Mouse (Mus musculus): Measurements from ENCODE around the gene Lypd6b. TPM values are rescaled to one million over a fixed set of nuclear protein-coding genes. Genes with fewer than 3 reads are reported as not detected.

Lypd6b gene
- polyA plus RNA-seq, 1 experiment from 2014 or later: 2.6 TPM

DNA sequence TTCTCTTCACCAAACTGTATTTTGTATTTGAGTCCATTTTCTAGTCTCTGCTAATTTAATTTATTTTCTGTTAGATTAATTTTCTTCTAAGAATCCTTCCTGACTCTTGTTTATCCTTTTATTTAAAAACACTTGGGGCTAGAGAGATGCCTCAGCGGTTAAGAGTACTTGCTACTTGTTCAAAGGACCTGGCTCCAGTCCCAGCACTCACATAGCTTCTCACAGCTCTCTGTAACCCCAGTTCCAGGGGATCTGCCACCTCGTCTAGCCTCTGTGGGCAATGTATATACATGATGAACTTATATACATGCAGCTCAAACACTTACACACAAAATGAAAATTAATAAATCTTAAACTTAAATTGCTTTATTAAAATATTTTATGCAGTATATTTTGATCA is 103.2 kb downstream of the Lypd6b start:
- H3K9ac ChIP-seq: no peak overlapping the region
- 61% methylated on average over 2 of the region's 2 CpGs for WGBS
- peaks cover 2% of the 10 kb centered on the region; the same call in 1 of the 2 replicates for H3K4me1 ChIP-seq
- H3K4me2 ChIP-seq (replicated peaks): no peak overlapping the region
- H3K36me3 ChIP-seq: no peaks in the 10 kb centered on the region
- no peak overlapping the region for H3K27ac ChIP-seq
- H3K4me3 ChIP-seq: no peak overlapping the region
- no peak for ATAC-seq (ENCODE audit: low FRiP score)
- no peaks in the 10 kb centered on the region for H3K27me3 ChIP-seq
- H3K9me3 ChIP-seq (replicated peaks): no peaks in the 10 kb centered on the region

GRCm38 (mm10) chr2:49909838-49910407 is 122.4 kb downstream of the Lypd6b start:
- Histone ChIP-seq H3K9me3 (replicated peaks) (no peaks in the 10 kb centered on the region), H3K36me3 (no peaks in the 10 kb centered on the region), H3K9ac (no peak overlapping the region), H3K4me2 (replicated peaks) (no peak overlapping the region), H3K27me3 (no peaks in the 10 kb centered on the region), H3K27ac (no peak overlapping the region), H3K4me3 (no peak overlapping the region), H3K4me1 (no peaks in the 10 kb centered on the region; the same call in 1 of the 2 replicates)
- ATAC-seq (ENCODE audit: low FRiP score): no peak
- WGBS: 72% methylated on average over 6 of the region's 6 CpGs

DNA sequence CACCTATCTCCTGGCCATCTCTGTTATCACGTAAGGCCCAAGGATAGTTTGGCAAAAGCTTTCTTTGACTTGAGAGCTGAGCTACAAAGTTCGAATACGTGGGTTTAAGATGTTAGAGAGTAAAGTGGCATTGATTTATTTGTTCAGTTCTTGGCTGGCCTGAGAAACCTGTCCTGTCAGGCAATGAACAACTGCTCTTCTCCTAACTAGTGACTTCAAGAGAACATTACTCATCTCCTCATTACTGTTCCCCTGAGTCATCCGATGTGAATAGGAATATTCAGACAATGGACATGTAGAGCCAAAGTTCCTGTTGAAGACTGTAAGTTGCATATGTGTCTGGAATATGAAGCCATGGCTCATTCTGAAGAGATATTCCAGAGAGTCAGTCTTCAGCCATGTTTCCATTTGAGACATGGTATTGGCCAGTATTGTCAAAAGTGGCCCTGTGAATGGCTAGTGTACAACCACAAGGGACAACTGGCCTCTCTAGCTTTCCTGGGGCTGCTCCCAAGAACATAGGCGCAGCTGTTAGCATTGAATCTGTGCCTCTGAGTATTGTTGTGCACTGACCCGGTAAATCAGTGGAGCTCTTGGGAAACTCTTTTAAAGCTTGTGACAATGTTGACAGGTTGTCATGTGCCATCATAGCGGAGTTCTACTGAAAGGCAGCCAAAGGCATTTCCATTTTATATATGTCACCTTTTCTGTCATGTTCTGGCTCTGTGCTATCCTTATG is 124.0 kb downstream of the Lypd6b start:
- Histone ChIP-seq H3K27me3 (no peaks in the 10 kb centered on the region), H3K36me3 (no peaks in the 10 kb centered on the region), H3K4me1 (no peaks in the 10 kb centered on the region; the same call in 1 of the 2 replicates), H3K27ac (no peak overlapping the region), H3K4me3 (no peak overlapping the region), H3K4me2 (replicated peaks) (no peak overlapping the region), H3K9me3 (replicated peaks) (no peaks in the 10 kb centered on the region), H3K9ac (no peak overlapping the region)
- no peak for ATAC-seq (ENCODE audit: low FRiP score)
- 69% methylated on average over 7 of the region's 7 CpGs for WGBS

- Histone ChIP-seq H3K4me2 (replicated peaks) (no peak overlapping the region), H3K4me1 (peaks cover 2% of the 10 kb centered on the region; the same call in 1 of the 2 replicates), H3K27ac (no peak overlapping the region), H3K36me3 (no peaks in the 10 kb centered on the region), H3K4me3 (no peak overlapping the region), H3K9ac (no peak overlapping the region), H3K9me3 (replicated peaks) (no peaks in the 10 kb centered on the region), H3K27me3 (no peaks in the 10 kb centered on the region)
- ATAC-seq (ENCODE audit: low FRiP score): no peak
- 76% methylated on average over 3 of the region's 3 CpGs for WGBS
Observed at GRCm38 (mm10) chr2:49912261-49912895, 124.9 kb downstream of the Lypd6b start.

DNA sequence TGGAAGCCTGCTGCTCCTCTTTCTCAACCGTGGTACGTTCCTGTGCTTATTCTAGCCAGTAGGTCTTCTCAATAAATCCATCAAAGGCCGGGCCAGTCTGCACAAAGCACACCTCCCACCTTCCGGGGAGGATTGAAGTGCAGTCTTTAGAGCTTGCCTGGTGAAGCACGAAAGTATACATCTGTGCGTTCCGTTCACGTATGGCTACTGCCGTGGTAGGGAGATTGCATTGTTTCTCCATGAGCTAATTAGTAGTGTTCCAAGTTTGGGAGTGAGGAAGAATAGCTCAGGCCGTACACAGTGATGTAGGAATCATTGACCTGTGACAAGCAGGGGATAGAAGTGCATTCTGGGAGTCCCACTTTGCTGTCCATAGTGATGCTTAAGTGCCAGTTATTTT is 130.0 kb downstream of the Lypd6b start:
- Histone ChIP-seq H3K4me3 (no peak overlapping the region), H3K36me3 (no peaks in the 10 kb centered on the region), H3K27me3 (no peaks in the 10 kb centered on the region), H3K9me3 (replicated peaks) (no peaks in the 10 kb centered on the region), H3K9ac (no peak overlapping the region), H3K4me1 (peaks cover 10% of the 10 kb centered on the region), H3K4me2 (replicated peaks) (no peak overlapping the region), H3K27ac (no peak overlapping the region)
- 45% methylated on average over 10 of the region's 10 CpGs for WGBS
- ATAC-seq (ENCODE audit: low FRiP score): peak; percentile 29; the same call in 1 of the 2 replicates

DNA sequence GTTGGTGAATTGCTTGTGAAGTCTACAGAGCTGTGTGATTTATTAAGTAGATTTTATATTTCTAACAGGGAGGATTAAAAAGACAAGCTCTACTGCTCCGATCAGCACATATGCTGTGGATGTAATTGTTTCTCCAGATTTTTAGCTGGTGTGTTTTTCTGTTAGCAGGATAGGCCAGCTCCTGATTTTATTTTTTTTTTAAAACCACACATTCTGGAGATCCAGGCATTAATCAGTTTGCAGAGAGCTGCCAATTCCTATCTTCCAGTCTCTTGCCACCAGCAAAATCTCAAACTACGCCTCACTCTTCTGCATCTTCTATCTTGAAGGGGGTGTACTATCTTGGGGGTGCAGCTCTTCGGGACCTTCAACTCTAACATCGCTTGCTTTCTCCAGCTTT is 130.6 kb downstream of the Lypd6b start:
- H3K4me2 ChIP-seq (replicated peaks): no peak overlapping the region
- no peak overlapping the region for H3K27ac ChIP-seq
- H3K4me3 ChIP-seq: no peak overlapping the region
- H3K9ac ChIP-seq: no peak overlapping the region
- no peaks in the 10 kb centered on the region for H3K9me3 ChIP-seq (replicated peaks)
- H3K4me1 ChIP-seq: peaks cover 13% of the 10 kb centered on the region
- no peaks in the 10 kb centered on the region for H3K36me3 ChIP-seq
- 74% methylated on average over 4 of the region's 4 CpGs for WGBS
- no peaks in the 10 kb centered on the region for H3K27me3 ChIP-seq
- no peak for ATAC-seq (ENCODE audit: low FRiP score)

DNA sequence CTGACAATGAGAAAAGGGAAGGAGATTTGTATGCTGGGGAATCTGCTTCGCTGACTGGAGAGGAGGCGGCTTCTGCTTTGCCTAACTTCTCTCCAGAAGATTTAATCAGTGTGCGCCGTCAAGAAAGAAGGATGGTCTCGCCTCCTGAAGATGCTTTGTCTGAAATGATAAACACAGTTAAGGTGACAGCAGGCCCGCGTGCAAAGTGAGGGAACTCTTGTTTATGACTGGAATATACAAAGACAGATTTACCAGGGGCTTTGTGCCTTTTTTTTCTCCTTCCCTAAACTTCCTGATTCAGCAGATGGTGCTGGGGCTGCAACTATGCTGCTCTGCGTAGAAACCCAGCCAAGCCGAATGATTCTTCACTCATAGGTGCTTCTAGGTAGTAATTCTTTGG is 131.2 kb downstream of the Lypd6b start:
- Histone ChIP-seq H3K36me3 (no peaks in the 10 kb centered on the region), H3K27me3 (no peaks in the 10 kb centered on the region), H3K9me3 (replicated peaks) (no peaks in the 10 kb centered on the region), H3K4me1 (peaks cover 13% of the 10 kb centered on the region), H3K27ac (no peak overlapping the region), H3K4me3 (no peak overlapping the region), H3K4me2 (replicated peaks) (no peak overlapping the region), H3K9ac (no peak overlapping the region)
- ATAC-seq (ENCODE audit: low FRiP score): no peak
- WGBS: 40% methylated on average over 9 of the region's 9 CpGs

GRCm38 (mm10) chr2:49921948-49922347 is 134.5 kb downstream of the Lypd6b start:
- Histone ChIP-seq H3K9ac (no peak overlapping the region), H3K27me3 (no peaks in the 10 kb centered on the region), H3K27ac (no peak overlapping the region), H3K36me3 (no peaks in the 10 kb centered on the region), H3K4me1 (peaks cover 13% of the 10 kb centered on the region), H3K4me2 (replicated peaks) (no peak overlapping the region), H3K4me3 (no peak overlapping the region), H3K9me3 (replicated peaks) (no peaks in the 10 kb centered on the region)
- WGBS: 58% methylated on average over 8 of the region's 8 CpGs
- 0 out of 2 replicates have a peak, but pooled peaks have one; percentile 31 for ATAC-seq (ENCODE audit: low FRiP score)

GRCm38 (mm10) chr2:49922810-49923209 is 135.3 kb downstream of the Lypd6b start:
- Histone ChIP-seq H3K4me1 (peaks cover 7% of the 10 kb centered on the region), H3K27me3 (no peaks in the 10 kb centered on the region), H3K36me3 (no peaks in the 10 kb centered on the region), H3K4me2 (replicated peaks) (no peak overlapping the region), H3K4me3 (no peak overlapping the region), H3K9ac (no peak overlapping the region), H3K9me3 (replicated peaks) (no peaks in the 10 kb centered on the region), H3K27ac (no peak overlapping the region)
- ATAC-seq (ENCODE audit: low FRiP score): no peak
- 64% methylated on average over 4 of the region's 4 CpGs for WGBS

- no peaks in the 10 kb centered on the region for H3K36me3 ChIP-seq
- no peaks in the 10 kb centered on the region for H3K9me3 ChIP-seq (replicated peaks)
- H3K4me3 ChIP-seq: no peak overlapping the region
- no peak overlapping the region for H3K9ac ChIP-seq
- no peaks in the 10 kb centered on the region for H3K27me3 ChIP-seq
- no peak overlapping the region for H3K27ac ChIP-seq
- peaks cover 6% of the 10 kb centered on the region for H3K4me1 ChIP-seq
- ATAC-seq (ENCODE audit: low FRiP score): no peak
- no peak overlapping the region for H3K4me2 ChIP-seq (replicated peaks)
- 76% methylated on average over 5 of the region's 5 CpGs for WGBS
Observed at GRCm38 (mm10) chr2:49926186-49926585, 138.7 kb downstream of the Lypd6b start.

GRCm38 (mm10) chr2:49927362-49927761 is 139.9 kb downstream of the Lypd6b start:
- ATAC-seq (ENCODE audit: low FRiP score): no peak
- H3K9me3 ChIP-seq (replicated peaks): no peaks in the 10 kb centered on the region
- H3K9ac ChIP-seq: no peak overlapping the region
- H3K27ac ChIP-seq: no peak overlapping the region
- no peak overlapping the region for H3K4me2 ChIP-seq (replicated peaks)
- H3K4me3 ChIP-seq: no peak overlapping the region
- 67% methylated on average over 1 of the region's 1 CpGs for WGBS
- no peaks in the 10 kb centered on the region for H3K36me3 ChIP-seq
- H3K27me3 ChIP-seq: no peaks in the 10 kb centered on the region
- H3K4me1 ChIP-seq: peaks cover 3% of the 10 kb centered on the region; the same call in 1 of the 2 replicates

- H3K4me1 ChIP-seq: no peaks in the 10 kb centered on the region
- WGBS: 79% methylated on average over 3 of the region's 3 CpGs
- H3K36me3 ChIP-seq: no peaks in the 10 kb centered on the region
- no peak overlapping the region for H3K27ac ChIP-seq
- H3K27me3 ChIP-seq: no peaks in the 10 kb centered on the region
- H3K4me3 ChIP-seq: no peak overlapping the region
- no peak overlapping the region for H3K4me2 ChIP-seq (replicated peaks)
- no peaks in the 10 kb centered on the region for H3K9me3 ChIP-seq (replicated peaks)
- H3K9ac ChIP-seq: no peak overlapping the region
- no peak for ATAC-seq (ENCODE audit: low FRiP score)
Observed at GRCm38 (mm10) chr2:49929931-49930330, 142.4 kb downstream of the Lypd6b start.

Measured in hindbrain, embryonic 12.5 days (tissue).